10 mouse cellular contexts compared by ENCODE assay signal in genomic region chr3:145442268-145442667, GRCm38 (mm10).
A peak's percentile ranks its signal among the peaks of the same experiment; 100 is the strongest.
DNase-seq lines count a peak whose midpoint lies in the region; TF ChIP-seq lines count a peak whose summit lies in the region.
"Had no signal": no experiment of that assay in that cellular context is flagged by ENCODE, and none has a peak within 500 bp of the region (broad histone marks: within the 10 kb centered on the region; RNA-seq: fewer than 3 reads in every experiment).

No protein-coding gene starts in this region.

- no peak overlapping the region for H3K27ac ChIP-seq in left cerebral cortex, adult 2 months
- H3K27ac ChIP-seq: liver, embryonic 15.5 days; stomach, embryonic 15.5 days had no signal

- no peak overlapping the region for H3K4me3 ChIP-seq in left cerebral cortex, adult 2 months
- H3K4me3 ChIP-seq: liver, embryonic 15.5 days; stomach, embryonic 15.5 days had no signal

- DNase-seq in adrenal gland, postnatal 36 days = peak; percentile 10 to 36
- DNase-seq in adrenal gland, postnatal 25 days = no peak
- peak in 1 of 2 experiments; percentile 15 for DNase-seq in left cerebral cortex, adult 2 months (ENCODE audit: extremely low spot score in 1 of 2, low spot score in 2 of 2)
- no peak for DNase-seq in left cerebral cortex, adult 11 months (ENCODE audit: low spot score)
- DNase-seq in brain, embryonic 14.5 days (ENCODE audit: low read depth) = peak; percentile 70
- peak; percentile 35 for DNase-seq in kidney, postnatal 14 days
- DNase-seq in right cerebral cortex, postnatal 4 days = peak; percentile 16
- DNase-seq in urinary bladder, postnatal 4 days (ENCODE audit: low spot score in 2 of 2) = no peak

- peak; percentile 59 for TF ChIP-seq CTCF in left cerebral cortex, adult 2 months (IDR thresholded peaks at IDR 0.05)
- TF ChIP-seq CTCF in brain, embryonic 14.5 days (IDR thresholded peaks at IDR 0.05; ENCODE audit: borderline replicate concordance, extremely low read depth, insufficient read depth, insufficient read length) = peak; percentile 32; the same call in 1 of the 2 replicates

- TF ChIP-seq POLR2A in brain, embryonic 14.5 days (IDR thresholded peaks at IDR 0.05; ENCODE audit: borderline replicate concordance, extremely low read depth, insufficient read depth, insufficient read length, poor library complexity, severe bottlenecking) = no peak

- intact Hi-C loops in left cerebral cortex, adult 2 months (cut with DNase I) = no loop called here

Comparison
In these comparisons a context has a peak if more than half of its experiments do, and no peak if none do; other contexts are left out.
1. DNase-seq: peak in adrenal gland, postnatal 36 days (2 of 2), brain, embryonic 14.5 days (single experiment), kidney, postnatal 14 days (single experiment) and right cerebral cortex, postnatal 4 days (single experiment); none in adrenal gland, postnatal 25 days (single experiment), left cerebral cortex, adult 11 months (single experiment) and urinary bladder, postnatal 4 days (0 of 2).